Comparison of ENCODE assay signal across 8 mouse cellular contexts in the genomic region with DNA sequence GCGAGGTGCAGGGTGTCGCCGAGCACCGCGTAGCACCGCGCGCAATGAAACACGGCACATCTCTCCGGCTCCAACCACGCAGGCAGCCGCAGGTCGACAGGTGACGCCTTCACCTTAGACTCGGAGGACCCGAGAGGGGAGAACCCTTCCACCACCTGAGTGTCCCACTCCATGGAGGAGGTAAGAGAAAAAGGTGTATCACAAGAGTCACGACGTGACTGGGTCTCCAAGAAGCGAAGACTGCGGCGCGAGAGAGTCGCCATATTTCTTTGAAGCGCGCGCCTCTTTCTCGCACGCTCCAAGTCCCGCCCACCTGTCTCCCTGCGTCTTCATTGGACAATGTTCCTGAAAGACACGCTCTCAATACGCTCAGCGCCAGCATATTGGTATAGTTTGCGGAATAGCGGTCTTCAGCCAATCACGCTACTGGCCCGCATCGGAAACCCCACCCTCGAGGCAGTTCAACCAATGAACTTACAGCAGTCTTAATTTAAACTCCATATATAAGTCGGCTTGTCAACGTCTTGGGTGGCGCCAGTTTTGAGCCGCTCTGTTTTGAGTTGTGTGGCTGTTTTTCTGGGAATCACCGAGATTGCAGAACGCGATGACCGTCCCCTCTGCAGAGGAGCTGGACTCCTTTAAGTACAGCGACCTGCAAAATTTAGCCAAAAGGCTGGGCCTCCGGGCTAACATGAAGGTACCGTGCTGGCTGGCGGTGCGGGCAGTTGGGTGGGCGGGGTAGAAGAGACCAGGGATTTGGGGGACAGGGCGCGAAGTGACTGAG. TPM values are rescaled to one million over a fixed set of nuclear protein-coding genes. Genes with fewer than 3 reads are reported as not detected.
A peak's percentile ranks its signal among the peaks of the same experiment; 100 is the strongest.
DNase-seq lines count a peak whose midpoint lies in the region; ATAC-seq lines count a peak whose summit lies in the region.

A gene (plus strand): TSS at position 100 of the 784 bp plus-strand sequence.
A gene (minus strand): TSS at position 271 of the 784 bp plus-strand sequence.

- peak within 1 kb of the TSS; percentile 86 for H3K4me2 ChIP-seq in heart, embryonic 14.5 days (ENCODE audit: low read length)
- peak within 1 kb of the TSS; percentile 75 for H3K4me2 ChIP-seq in liver, embryonic 13.5 days
- H3K4me2 ChIP-seq in stomach, embryonic 16.5 days (ENCODE audit: low read depth, low read length) = peak within 1 kb of the TSS; percentile 84

- under 1% methylated on average over 55 of the region's 55 CpGs for WGBS in heart, embryonic 14.5 days
- WGBS in liver, embryonic 13.5 days (ENCODE audit: insufficient replicate concordance) = under 1% methylated on average over 55 of the region's 55 CpGs
- WGBS in stomach, embryonic 16.5 days = under 1% methylated on average over 55 of the region's 55 CpGs

- H3K4me1 ChIP-seq in heart, embryonic 14.5 days (ENCODE audit: control insufficient read depth in 2 of 2, insufficient read depth in 2 of 2, low read length in 2 of 2) = peaks cover 2 to 24% of the 10 kb centered on the region in 2 experiments; a peak in 3 of 4 replicates
- H3K4me1 ChIP-seq in liver, embryonic 13.5 days (replicated peaks) = peaks cover 41% of the 10 kb centered on the region
- peaks cover 18% of the 10 kb centered on the region for H3K4me1 ChIP-seq in stomach, embryonic 16.5 days (ENCODE audit: control insufficient read depth, insufficient read depth, low read length)

- no peaks in the 10 kb centered on the region for H3K9me3 ChIP-seq in heart, embryonic 14.5 days (ENCODE audit: control insufficient read depth, low read length)
- H3K9me3 ChIP-seq in liver, embryonic 13.5 days (replicated peaks) = no peaks in the 10 kb centered on the region
- H3K9me3 ChIP-seq in stomach, embryonic 16.5 days (replicated peaks; ENCODE audit: control insufficient read depth, low read length) = no peaks in the 10 kb centered on the region

- DNase-seq in c-Kit-negative CD71-positive TER-119-positive erythroid progenitor cells, embryonic 14.5 days (ENCODE audit: low read depth, low spot score) = peak; percentile 96
- peak; percentile 90 for DNase-seq in fibroblast of lung, adult 2 months (ENCODE audit: low read depth)
- peak; percentile 96 for DNase-seq in kidney, postnatal 14 days
- peak; percentile 96 for DNase-seq in liver, embryonic 13.5 days
- DNase-seq in neural tube, embryonic 10.5 days (ENCODE audit: extremely low spot score, low spot score) = peak; percentile 88

- H3K4me3 ChIP-seq in heart, embryonic 14.5 days (ENCODE audit: control insufficient read depth in 1 of 2, insufficient read depth in 1 of 2, low read depth in 1 of 2, low read length in 2 of 2) = peak within 1 kb of the TSS; percentile 89
- peak within 1 kb of the TSS; percentile 77 for H3K4me3 ChIP-seq in liver, embryonic 13.5 days (replicated peaks)
- H3K4me3 ChIP-seq in stomach, embryonic 16.5 days (replicated peaks; ENCODE audit: low read length) = peak within 1 kb of the TSS; percentile 94

- peaks cover 9% of the 10 kb centered on the region for H3K36me3 ChIP-seq in heart, embryonic 14.5 days (ENCODE audit: control insufficient read depth, insufficient read depth, low read length)
- peaks cover 39% of the 10 kb centered on the region for H3K36me3 ChIP-seq in liver, embryonic 13.5 days
- H3K36me3 ChIP-seq in stomach, embryonic 16.5 days (ENCODE audit: control insufficient read depth, insufficient read depth, low read length) = no peaks in the 10 kb centered on the region

- H3K27me3 ChIP-seq in heart, embryonic 14.5 days (ENCODE audit: control insufficient read depth, insufficient read depth, low read length) = no peaks in the 10 kb centered on the region
- H3K27me3 ChIP-seq in liver, embryonic 13.5 days = no peaks in the 10 kb centered on the region
- no peaks in the 10 kb centered on the region for H3K27me3 ChIP-seq in stomach, embryonic 16.5 days (ENCODE audit: control insufficient read depth, insufficient read depth, low read length)

- ATAC-seq in CD4-positive, CD25-positive, alpha-beta regulatory T cell, adult 4 months = peak; percentile 99
- peak; percentile 99 for ATAC-seq in heart, embryonic 14.5 days (ENCODE audit: insufficient number of reproducible peaks, insufficient read depth, low FRiP score, low read depth)
- peak; percentile 97 for ATAC-seq in liver, embryonic 13.5 days (ENCODE audit: low read depth)
- peak; percentile 100 for ATAC-seq in stomach, embryonic 16.5 days (ENCODE audit: insufficient read depth, low FRiP score)

- peak within 1 kb of the TSS; percentile 48 to 63; a peak in 3 of 4 replicates for H3K27ac ChIP-seq in heart, embryonic 14.5 days (replicated peaks in 1 of 2; ENCODE audit: control insufficient read depth in 1 of 2, insufficient read depth in 1 of 2, low read depth in 2 of 2, low read length in 2 of 2)
- H3K27ac ChIP-seq in liver, embryonic 13.5 days = peak within 1 kb of the TSS; percentile 95
- peak within 1 kb of the TSS; percentile 64 for H3K27ac ChIP-seq in stomach, embryonic 16.5 days (ENCODE audit: low read length)

- peak within 1 kb of the TSS; percentile 79 for H3K9ac ChIP-seq in heart, embryonic 14.5 days (ENCODE audit: low read length)
- peak within 1 kb of the TSS; percentile 84 for H3K9ac ChIP-seq in liver, embryonic 13.5 days
- H3K9ac ChIP-seq in stomach, embryonic 16.5 days (ENCODE audit: low read length) = peak within 1 kb of the TSS; percentile 84

RNA-seq across cellular contexts. Expression of the first gene that starts in this region (rescaled TPM):
- 10 to 100 TPM in 1 of 2 experiments, 1 to 10 TPM in 1; 7.6 to 15.0 TPM for polyA plus RNA-seq in CD4-positive, CD25-positive, alpha-beta regulatory T cell, adult 4 months (2017; shearing (Covaris generic))
- polyA plus RNA-seq in heart, embryonic 14.5 days (2014; fragmentation: Nextera tagmentation; extraction: Ambion mirVana) = 36.9 and 39.7 TPM in 2 replicates
- 90.6 and 119 TPM in 2 replicates for polyA plus RNA-seq in liver, embryonic 13.5 days (2015; fragmentation: Nextera tagmentation; extraction: Ambion mirVana)
- 62.7 and 65.4 TPM in 2 replicates for polyA plus RNA-seq in stomach, embryonic 16.5 days (2015; fragmentation: Nextera tagmentation; extraction: Ambion mirVana)

RNA-seq across cellular contexts. Expression of the second gene that starts in this region (rescaled TPM):
- 1 to 10 TPM; 2.6 to 4.6 TPM for polyA plus RNA-seq in CD4-positive, CD25-positive, alpha-beta regulatory T cell, adult 4 months (2017; shearing (Covaris generic))
- 17.7 and 20.7 TPM in 2 replicates for polyA plus RNA-seq in heart, embryonic 14.5 days (2014; fragmentation: Nextera tagmentation; extraction: Ambion mirVana)
- polyA plus RNA-seq in liver, embryonic 13.5 days (2015; fragmentation: Nextera tagmentation; extraction: Ambion mirVana) = 42.8 and 50.4 TPM in 2 replicates
- 22.3 and 24.9 TPM in 2 replicates for polyA plus RNA-seq in stomach, embryonic 16.5 days (2015; fragmentation: Nextera tagmentation; extraction: Ambion mirVana)

Comparison
In these comparisons a context has a peak if more than half of its experiments do, and no peak if none do; other contexts are left out.
1. Peak in every context shown above with its lines: DNase-seq, ATAC-seq, H3K4me3 ChIP-seq and H3K27ac ChIP-seq.